Mouse (Mus musculus): ENCODE measurements around the gene Gm34653. TPM values are rescaled to one million over a fixed set of nuclear protein-coding genes. Genes with fewer than 3 reads are reported as not detected.
"Not testable (repeated sequence)": the region's sequence is repeated elsewhere in the genome, so short reads cannot be mapped to it uniquely, and the experiment has no call there.

Gene Gm34653
- not detected for total RNA-seq (2021)

GRCm38 (mm10) chr2:34832766-34833457 is at the start of gene Gm34653:
TSS of gene Gm34653 (plus strand) at chr2:34833007.
- DNase-seq (ENCODE audit: low spot score); intact Hi-C loops (cut with DNase I): not testable (repeated sequence)

- DNase-seq (ENCODE audit: low spot score), result no peak
- intact Hi-C loops (cut with DNase I), result loop anchor here (1.0 to 5.0 kb wide), 2 partner anchors 114 to 187 kb away; no protein-coding TSS in a partner anchor
Observed at GRCm38 (mm10) chr2:34783064-34784020, 49.5 kb upstream of the Gm34653 start.

- no peak for DNase-seq (ENCODE audit: low spot score)
- intact Hi-C loops (cut with DNase I), result loop anchor here (1.0 to 5.0 kb wide), 2 partner anchors 113 to 186 kb away; no protein-coding TSS in a partner anchor
Observed at GRCm38 (mm10) chr2:34784085-34784484, 48.7 kb upstream of the Gm34653 start.

GRCm38 (mm10) chr2:34790282-34790681 is 42.5 kb upstream of the Gm34653 start:
- DNase-seq (ENCODE audit: low spot score), result no peak
- intact Hi-C loops (cut with DNase I), result no loop called here

GRCm38 (mm10) chr2:34792543-34792942 is 40.3 kb upstream of the Gm34653 start:
- DNase-seq (ENCODE audit: low spot score); intact Hi-C loops (cut with DNase I): not testable (repeated sequence)

- intact Hi-C loops (cut with DNase I), result no loop called here
Observed at GRCm38 (mm10) chr2:34794511-34794910, 38.3 kb upstream of the Gm34653 start.

GRCm38 (mm10) chr2:34795426-34795825 is 37.4 kb upstream of the Gm34653 start:
- DNase-seq (ENCODE audit: low spot score), result no peak
- intact Hi-C loops (cut with DNase I), result no loop called here

More at GRCm38 (mm10) chr2:34794511-34794910, 38.3 kb upstream of the Gm34653 start:
- no peak for DNase-seq (ENCODE audit: low spot score)

GRCm38 (mm10) chr2:34799357-34800256 is 33.2 kb upstream of the Gm34653 start, which contains the start of gene Rabepk:
TSS of gene Rabepk (minus strand) at chr2:34799912.
- DNase-seq (ENCODE audit: low spot score), result peak; percentile 84
- intact Hi-C loops (cut with DNase I), result no loop called here

GRCm38 (mm10) chr2:34800371-34800770 is 32.4 kb upstream of the Gm34653 start:
- DNase-seq (ENCODE audit: low spot score), result no peak
- intact Hi-C loops (cut with DNase I), result no loop called here

GRCm38 (mm10) chr2:34801516-34802482 is 31.0 kb upstream of the Gm34653 start:
- peak; percentile 96 for DNase-seq (ENCODE audit: low spot score)
- intact Hi-C loops (cut with DNase I), result no loop called here

GRCm38 (mm10) chr2:34802565-34803245 is 30.1 kb upstream of the Gm34653 start:
- DNase-seq (ENCODE audit: low spot score); intact Hi-C loops (cut with DNase I): not testable (repeated sequence)

- no peak for DNase-seq (ENCODE audit: low spot score)
- intact Hi-C loops (cut with DNase I), result no loop called here
Observed at GRCm38 (mm10) chr2:34803746-34804145, 29.1 kb upstream of the Gm34653 start.

GRCm38 (mm10) chr2:34804172-34804571 is 28.6 kb upstream of the Gm34653 start:
- DNase-seq (ENCODE audit: low spot score), result no peak
- intact Hi-C loops (cut with DNase I), result no loop called here

- intact Hi-C loops (cut with DNase I), result no loop called here
- no peak for DNase-seq (ENCODE audit: low spot score)
Observed at GRCm38 (mm10) chr2:34804815-34805214, 28.0 kb upstream of the Gm34653 start.

- DNase-seq (ENCODE audit: low spot score), result no peak
- intact Hi-C loops (cut with DNase I), result no loop called here
Observed at GRCm38 (mm10) chr2:34805364-34805950, 27.4 kb upstream of the Gm34653 start.

GRCm38 (mm10) chr2:34808057-34808456 is 24.8 kb upstream of the Gm34653 start:
- intact Hi-C loops (cut with DNase I), result no loop called here
- DNase-seq (ENCODE audit: low spot score), result no peak

- DNase-seq (ENCODE audit: low spot score), result no peak
- intact Hi-C loops (cut with DNase I), result no loop called here
Observed at GRCm38 (mm10) chr2:34809568-34809967, 23.2 kb upstream of the Gm34653 start.

- intact Hi-C loops (cut with DNase I), result no loop called here
- DNase-seq (ENCODE audit: low spot score), result no peak
Observed at GRCm38 (mm10) chr2:34810775-34811174, 22.0 kb upstream of the Gm34653 start.

Data from heart, postnatal 25 days (tissue).